Mouse (Mus musculus) NIH3T3 (cell line): ENCODE measurements around the gene Olfr133.
"Not testable (repeated sequence)": the region's sequence is repeated elsewhere in the genome, so short reads cannot be mapped to it uniquely, and the experiment has no call there.

Experiments used
- DNase-seq: peaks from one replicate; pipeline ENCODE4 v3.0.0-alpha.2; 2012; ENCODE audit warnings: low read depth

Olfr133 gene

DNA sequence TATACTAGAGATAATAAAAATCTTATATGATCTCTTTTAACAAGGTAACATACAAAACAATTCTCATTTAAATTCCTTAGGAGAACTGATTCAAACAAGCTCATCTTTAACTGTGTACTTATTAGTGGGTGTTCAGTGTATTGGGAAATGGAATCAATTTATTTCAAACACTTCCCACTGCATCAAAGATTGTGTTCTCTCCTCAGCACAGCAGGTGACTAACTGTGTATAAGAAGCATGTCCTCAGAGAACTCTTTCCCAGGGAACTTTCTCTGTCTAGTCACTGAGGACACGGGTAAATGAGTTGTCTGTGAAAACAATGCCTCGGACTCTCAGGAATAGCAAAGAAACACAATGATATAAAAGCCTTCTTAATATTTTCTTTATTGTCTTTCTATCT is at the start of gene Olfr133:
Gene Olfr133 (plus strand): TSS at position 301 of the 400 bp plus-strand sequence.
- DNase-seq, result no peak

DNA sequence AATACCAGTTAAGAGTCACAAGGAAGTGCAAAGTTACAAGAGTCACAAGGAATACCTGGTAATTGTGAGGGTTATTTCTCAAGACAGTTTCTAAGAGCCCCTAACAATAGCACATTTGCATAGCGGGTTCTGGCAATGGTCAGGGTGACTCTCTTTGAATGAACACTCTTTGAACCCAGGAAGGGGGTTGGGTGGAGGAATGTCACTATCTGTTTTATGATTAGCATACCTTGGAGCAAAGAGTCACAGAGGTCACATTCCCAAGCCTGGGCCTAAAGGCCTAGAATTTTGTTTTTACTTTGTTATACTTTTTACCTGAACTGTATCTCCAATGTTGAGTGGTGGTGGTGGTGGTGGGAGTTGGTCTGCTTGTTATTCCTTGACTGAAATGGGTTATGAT is 20.9 kb upstream of the Olfr133 start:
- not testable (repeated sequence) for DNase-seq

DNA sequence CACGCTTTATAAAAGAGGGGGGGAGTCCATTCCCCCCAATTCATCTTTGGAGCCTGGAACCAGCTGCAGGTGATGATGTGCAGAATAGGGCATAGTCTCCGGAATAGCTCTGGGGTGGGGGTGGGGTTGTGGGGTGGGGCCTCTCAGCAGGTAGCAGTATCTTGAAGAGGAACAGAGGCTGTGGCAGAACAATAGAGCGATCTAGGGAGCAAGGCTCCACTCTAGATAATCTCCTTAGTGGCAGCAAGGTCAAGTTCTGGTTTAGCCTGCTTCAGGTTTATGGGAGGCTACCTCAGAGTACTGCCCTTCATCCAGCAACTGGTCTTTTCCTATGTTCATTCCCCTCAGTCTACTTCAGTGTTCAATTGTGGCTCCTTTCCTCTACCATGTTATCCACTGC is 19.7 kb upstream of the Olfr133 start:
- not testable (repeated sequence) for DNase-seq

DNA sequence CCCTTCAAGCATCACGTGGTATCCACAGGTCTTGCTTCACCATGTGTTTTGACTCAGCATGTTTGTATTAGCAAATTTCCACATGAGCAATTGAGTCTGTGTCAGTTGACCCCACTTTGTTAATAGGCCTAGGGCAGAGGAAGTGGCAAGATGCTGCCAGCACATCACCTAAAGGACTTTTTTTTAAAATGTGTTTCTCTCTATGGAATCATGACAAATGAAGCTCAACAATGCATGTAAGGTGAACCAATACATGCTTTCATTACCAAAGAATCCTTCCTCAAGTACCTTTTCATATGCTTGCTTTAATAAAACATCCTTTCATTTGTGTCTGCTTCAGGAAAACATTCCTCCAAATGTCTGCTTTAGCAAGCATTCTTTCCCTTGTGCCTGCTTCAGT is 10.7 kb upstream of the Olfr133 start, which contains the start of gene Olfr132:
Gene Olfr132 (minus strand): TSS at position 101 of the 400 bp plus-strand sequence.
- DNase-seq, result no peak

DNA sequence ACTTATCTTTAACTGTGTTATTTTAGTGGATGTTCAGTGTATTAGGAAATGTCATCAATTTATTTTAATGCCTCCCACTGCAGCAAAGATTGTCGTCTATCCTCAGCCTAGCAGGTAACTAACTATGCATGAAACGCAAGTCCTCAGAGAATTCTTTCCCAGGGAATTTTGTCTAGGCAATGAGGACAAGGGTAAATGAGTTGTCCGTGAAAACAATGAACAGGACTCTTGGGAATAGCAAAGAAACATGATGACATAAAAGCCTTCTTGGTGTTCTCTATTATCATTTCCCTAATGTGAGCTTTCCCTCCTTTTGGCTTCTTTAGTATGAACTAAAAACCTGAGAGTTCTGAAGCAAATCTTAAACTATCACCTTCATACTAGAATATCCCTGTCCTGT is 26.0 kb downstream of the Olfr133 start, which contains the start of gene Olfr134:
Gene Olfr134 (plus strand): TSS at position 301 of the 400 bp plus-strand sequence.
- no peak for DNase-seq
